Mouse (Mus musculus) forebrain, embryonic 15.5 days (tissue): ENCODE data around the gene Ptpn14. TPM values are rescaled to one million over a fixed set of nuclear protein-coding genes. Genes with fewer than 3 reads are reported as not detected.

Experiments used
- ATAC-seq: fragments of 200-750 bp; cut with Nextera tagmentation; replicated peaks from 2 replicates; pipeline ENCODE4 v1.8.0; 2017; ENCODE audit warnings: mild to moderate bottlenecking, moderate TSS enrichment, moderate library complexity
- H3K27ac ChIP-seq: fragments of 300-500 bp; sonication (generic); replicated peaks from 2 replicates; pipeline ENCODE4 v1.5.1; 2015; ENCODE audit warnings: mild to moderate bottlenecking, inconsistent platforms
- H3K27me3 ChIP-seq: fragments of 300-500 bp; sonication (generic); 2 replicates; pipeline ENCODE4 v1.6.1; 2015; ENCODE audit warnings: inconsistent platforms
- H3K36me3 ChIP-seq: fragments of 300-500 bp; sonication (generic); 2 replicates; pipeline ENCODE4 v1.6.1; 2015; ENCODE audit warnings: mild to moderate bottlenecking, inconsistent platforms
- H3K4me1 ChIP-seq: fragments of 300-500 bp; sonication (generic); 2 replicates; pipeline ENCODE4 v1.6.1; 2015; ENCODE audit warnings: inconsistent platforms
- H3K4me2 ChIP-seq: fragments of 300-500 bp; sonication (generic); replicated peaks from 2 replicates; pipeline ENCODE4 v1.6.1; 2015; ENCODE audit warnings: mild to moderate bottlenecking, inconsistent platforms
- H3K4me3 ChIP-seq: fragments of 300-500 bp; sonication (generic); 2 replicates; pipeline ENCODE4 v1.5.1; 2015; ENCODE audit warnings: mild to moderate bottlenecking, inconsistent platforms
- H3K9ac ChIP-seq: fragments of 300-500 bp; sonication (generic); replicated peaks from 2 replicates; pipeline ENCODE4 v1.6.1; 2015; ENCODE audit warnings: mild to moderate bottlenecking, inconsistent platforms
- H3K9me3 ChIP-seq: fragments of 300-500 bp; sonication (generic); 2 replicates; pipeline ENCODE4 v1.6.1; 2016; ENCODE audit warnings: inconsistent platforms
- WGBS: fragments of 180-500 bp; shearing (Covaris S2); methylation state at CpG from one replicate; pipeline ENCODE4 v1.1.7; 2015; ENCODE audit warnings: mixed read lengths; 5-methylcytosine and 5-hydroxymethylcytosine counted together
- polyA plus RNA-seq: library from polyadenylated mRNA; unstranded; fragments of >200 nt; fragmentation: Nextera tagmentation; extraction: Ambion mirVana; gene quantifications from 2 replicates; pipeline ENCODE4 v1.2.1, GENCODE M21; 2015

The Ptpn14 gene
- polyA plus RNA-seq, 1 experiment from 2014 or later, result 0.64 TPM

DNA sequence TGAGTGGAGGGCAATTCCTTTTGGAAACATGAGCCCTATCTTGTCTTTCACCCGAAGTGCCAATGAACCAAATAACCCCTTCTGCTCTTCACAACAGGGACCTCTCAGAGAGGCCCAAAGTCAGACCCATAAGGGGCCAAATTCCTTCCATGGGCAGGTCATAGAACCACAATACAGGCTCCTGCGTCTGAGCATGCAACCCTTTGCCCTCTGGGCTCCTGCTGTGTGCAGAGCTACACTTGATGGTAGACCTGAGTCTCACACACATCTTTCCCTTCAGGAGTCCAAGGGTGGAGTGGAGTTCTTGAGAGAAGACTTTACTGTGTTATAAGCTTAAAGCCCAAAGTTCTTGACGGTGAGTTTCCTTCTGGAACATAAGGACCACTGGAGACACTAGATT lies 51.2 kb downstream of the Ptpn14 start:
- Histone ChIP-seq H3K4me2 (no peak overlapping the region), H3K36me3 (no peaks in the 10 kb centered on the region), H3K4me1 (no peaks in the 10 kb centered on the region), H3K9me3 (no peaks in the 10 kb centered on the region), H3K9ac (no peak overlapping the region), H3K27ac (no peak overlapping the region), H3K27me3 (peaks cover 14% of the 10 kb centered on the region; the same call in 1 of the 2 replicates), H3K4me3 (no peak overlapping the region)
- ATAC-seq, result no peak
- 56% methylated on average over 3 of the region's 3 CpGs for WGBS

DNA sequence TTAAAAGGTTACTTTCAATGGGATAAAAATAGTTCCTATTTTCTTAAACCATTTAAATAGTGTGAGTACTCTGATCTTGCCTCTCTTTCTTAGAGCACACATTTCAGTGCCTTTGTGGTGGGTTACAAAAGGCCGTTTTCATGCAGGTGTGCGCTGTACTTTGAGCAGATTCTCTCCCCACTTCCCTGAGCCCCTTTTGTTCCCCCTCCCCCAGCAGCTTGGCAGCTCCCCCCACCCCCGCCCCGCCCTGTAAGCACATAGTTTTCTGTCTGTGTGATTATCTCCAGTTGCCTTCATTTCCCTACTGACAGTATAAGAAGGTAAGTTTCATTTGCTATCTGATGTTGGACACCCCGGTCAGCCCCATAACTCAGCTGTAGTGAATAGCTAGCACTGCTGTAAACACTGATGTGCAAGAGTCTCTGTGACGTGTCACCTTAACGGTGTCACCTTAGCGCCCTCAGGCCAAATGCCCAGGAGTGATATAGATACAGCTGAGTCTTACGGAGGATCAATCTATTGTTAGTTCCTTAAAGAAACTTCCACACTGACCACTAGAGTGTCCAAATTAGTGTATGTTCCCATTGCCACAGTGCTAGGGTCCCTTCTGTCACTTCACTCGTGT lies 53.8 kb downstream of the Ptpn14 start:
- ATAC-seq, result no peak
- H3K9ac ChIP-seq, result no peak overlapping the region
- H3K4me2 ChIP-seq, result no peak overlapping the region
- no peaks in the 10 kb centered on the region for H3K36me3 ChIP-seq
- peaks cover 35% of the 10 kb centered on the region for H3K27me3 ChIP-seq
- H3K4me3 ChIP-seq, result no peak overlapping the region
- H3K9me3 ChIP-seq, result no peaks in the 10 kb centered on the region
- 79% methylated on average over 10 of the region's 10 CpGs for WGBS
- H3K4me1 ChIP-seq, result no peaks in the 10 kb centered on the region
- H3K27ac ChIP-seq, result no peak overlapping the region

DNA sequence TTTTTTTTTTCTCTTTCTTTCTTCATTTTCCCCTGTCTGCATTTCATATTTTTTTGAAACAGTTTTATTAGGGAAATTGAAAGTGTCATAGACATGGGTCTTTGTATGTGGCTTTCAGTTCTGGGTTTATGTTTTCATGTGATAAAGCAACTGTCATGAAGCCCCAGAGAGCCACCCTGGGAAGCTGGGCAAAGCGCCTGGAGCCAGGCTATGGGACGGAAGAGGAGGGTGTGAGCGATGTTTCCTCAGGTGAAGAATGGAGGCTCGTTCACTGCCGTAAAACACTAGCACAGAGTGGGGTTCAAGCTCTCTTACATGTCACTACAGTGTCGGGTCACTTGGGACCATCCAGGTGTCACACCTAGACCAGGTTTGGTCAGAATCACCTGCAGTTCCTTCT lies 54.6 kb downstream of the Ptpn14 start:
- Histone ChIP-seq H3K36me3 (no peaks in the 10 kb centered on the region), H3K9ac (no peak overlapping the region), H3K4me1 (peaks cover 5% of the 10 kb centered on the region; the same call in 1 of the 2 replicates), H3K4me2 (no peak overlapping the region), H3K27me3 (peaks cover 43% of the 10 kb centered on the region), H3K9me3 (no peaks in the 10 kb centered on the region), H3K27ac (no peak overlapping the region), H3K4me3 (no peak overlapping the region)
- 87% methylated on average over 6 of the region's 6 CpGs for WGBS
- no peak for ATAC-seq

DNA sequence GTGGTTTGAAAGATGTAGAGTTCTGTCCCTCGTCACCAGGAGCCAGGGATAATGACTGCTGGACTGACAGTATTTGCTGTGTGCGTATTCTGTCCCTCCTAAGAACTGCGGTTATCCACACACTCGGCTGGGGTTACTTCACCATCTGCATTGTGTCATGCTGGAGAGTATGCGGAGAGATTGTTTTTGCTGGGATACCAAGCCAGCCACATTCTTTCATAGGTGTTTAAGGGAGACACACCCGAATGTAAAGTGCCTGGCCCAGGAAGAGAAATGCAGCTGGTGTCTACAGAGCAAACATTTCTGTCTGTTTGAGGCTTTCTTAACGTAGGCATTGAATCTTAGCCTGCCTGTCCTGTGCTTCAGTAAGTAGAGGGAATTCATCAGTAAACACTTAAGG lies 56.4 kb downstream of the Ptpn14 start:
- no peak overlapping the region for H3K4me3 ChIP-seq
- WGBS, result 80% methylated on average over 7 of the region's 7 CpGs

DNA sequence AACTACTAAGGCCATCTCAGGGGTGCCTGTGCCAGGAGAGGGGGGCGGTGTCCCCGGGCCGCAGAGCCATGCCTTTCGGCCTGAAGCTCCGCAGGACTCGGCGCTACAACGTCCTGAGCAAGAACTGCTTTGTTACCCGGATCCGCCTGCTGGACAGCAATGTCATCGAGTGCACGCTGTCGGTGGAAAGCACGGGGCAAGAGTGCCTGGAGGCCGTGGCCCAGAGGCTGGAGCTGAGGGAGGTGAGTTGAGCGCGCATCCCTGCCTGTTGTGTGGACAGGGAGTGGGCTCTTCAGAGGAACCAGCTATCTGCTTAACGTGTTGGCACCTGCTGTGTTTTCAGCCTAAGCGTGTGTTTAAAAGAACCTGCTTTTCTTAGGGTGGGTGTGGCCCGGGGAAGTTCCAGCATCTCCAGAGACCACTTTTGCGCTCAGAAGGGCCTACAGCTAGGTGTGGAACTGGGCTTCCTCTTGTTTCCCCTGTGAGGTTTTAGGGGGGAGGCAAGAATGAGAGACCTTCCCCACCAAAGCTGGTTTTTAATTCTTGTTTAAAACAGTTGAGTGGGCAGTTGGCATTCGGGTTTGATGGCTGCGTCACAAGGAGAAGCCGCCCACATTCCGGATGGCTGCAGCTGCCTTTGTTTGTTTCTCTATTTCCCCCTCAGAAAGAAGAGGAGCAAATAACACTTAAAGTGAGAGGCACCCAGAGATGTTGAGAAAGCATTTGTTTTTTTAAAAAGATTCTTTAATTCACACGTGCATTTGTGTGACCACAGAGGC lies 58.8 kb downstream of the Ptpn14 start:
- no peaks in the 10 kb centered on the region for H3K36me3 ChIP-seq
- no peak for ATAC-seq
- 52% methylated on average over 26 of the region's 26 CpGs for WGBS
- H3K4me2 ChIP-seq, result no peak overlapping the region
- no peaks in the 10 kb centered on the region for H3K9me3 ChIP-seq
- no peak overlapping the region for H3K9ac ChIP-seq
- no peak overlapping the region for H3K4me3 ChIP-seq
- H3K4me1 ChIP-seq, result peaks cover 14% of the 10 kb centered on the region
- peaks cover 64% of the 10 kb centered on the region for H3K27me3 ChIP-seq
- no peak overlapping the region for H3K27ac ChIP-seq

More for the DNA sequence above, 56.4 kb downstream of the Ptpn14 start:
- Histone ChIP-seq H3K27ac (no peak overlapping the region), H3K27me3 (peaks cover 59% of the 10 kb centered on the region), H3K4me1 (peaks cover 5% of the 10 kb centered on the region; the same call in 1 of the 2 replicates), H3K36me3 (no peaks in the 10 kb centered on the region), H3K9me3 (no peaks in the 10 kb centered on the region), H3K4me2 (no peak overlapping the region), H3K9ac (no peak overlapping the region)
- ATAC-seq, result no peak

DNA sequence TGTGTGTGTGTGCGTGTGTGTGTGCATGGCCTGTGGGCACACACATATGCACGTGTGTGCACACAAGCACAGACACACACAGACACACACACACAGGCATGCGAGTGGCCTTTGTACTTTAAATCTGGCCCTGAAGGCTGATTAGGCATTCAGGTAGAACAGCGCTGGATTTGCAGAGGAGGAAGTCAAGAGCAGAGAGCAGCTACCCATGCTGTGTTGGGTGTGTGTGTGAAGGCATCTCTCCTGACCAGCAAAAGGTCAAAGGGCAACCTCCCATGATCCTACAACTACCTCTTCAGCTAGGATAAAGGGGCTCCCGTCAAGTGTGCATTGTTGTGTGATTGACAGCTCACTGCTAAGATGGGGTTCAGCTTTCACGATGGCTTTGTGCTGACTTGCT lies 61.5 kb downstream of the Ptpn14 start:
- no peak for ATAC-seq
- Histone ChIP-seq H3K9me3 (no peaks in the 10 kb centered on the region), H3K4me1 (peaks cover 19% of the 10 kb centered on the region), H3K27me3 (peaks cover 68% of the 10 kb centered on the region), H3K9ac (no peak overlapping the region), H3K4me3 (no peak overlapping the region), H3K36me3 (no peaks in the 10 kb centered on the region), H3K4me2 (no peak overlapping the region), H3K27ac (no peak overlapping the region)
- WGBS, result 19% methylated on average over 6 of the region's 6 CpGs

DNA sequence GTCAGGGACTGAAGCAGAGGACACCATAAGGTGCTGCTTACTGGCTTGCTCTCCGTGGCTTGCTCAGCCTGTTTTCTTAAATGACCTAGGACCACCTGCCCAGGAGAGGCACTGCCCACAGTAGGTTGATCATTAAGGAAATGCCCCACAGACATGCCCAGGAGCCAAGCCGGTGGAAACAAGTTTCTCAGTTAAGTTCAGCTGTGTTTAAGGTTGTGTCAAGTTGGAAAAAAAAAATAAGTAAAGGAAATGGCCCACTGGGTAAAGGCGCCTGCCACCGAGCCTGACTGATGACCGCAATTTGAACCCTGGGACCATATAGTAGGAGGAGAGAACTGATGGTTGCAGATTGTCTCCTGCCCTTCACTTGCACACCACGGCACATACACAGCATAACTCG lies 62.6 kb downstream of the Ptpn14 start:
- no peaks in the 10 kb centered on the region for H3K9me3 ChIP-seq
- peaks cover 19% of the 10 kb centered on the region for H3K4me1 ChIP-seq
- WGBS, result 78% methylated on average over 7 of the region's 7 CpGs
- no peaks in the 10 kb centered on the region for H3K36me3 ChIP-seq
- H3K27me3 ChIP-seq, result peaks cover 71% of the 10 kb centered on the region
- H3K4me3 ChIP-seq, result no peak overlapping the region
- H3K27ac ChIP-seq, result no peak overlapping the region
- H3K4me2 ChIP-seq, result no peak overlapping the region
- no peak for ATAC-seq
- no peak overlapping the region for H3K9ac ChIP-seq

DNA sequence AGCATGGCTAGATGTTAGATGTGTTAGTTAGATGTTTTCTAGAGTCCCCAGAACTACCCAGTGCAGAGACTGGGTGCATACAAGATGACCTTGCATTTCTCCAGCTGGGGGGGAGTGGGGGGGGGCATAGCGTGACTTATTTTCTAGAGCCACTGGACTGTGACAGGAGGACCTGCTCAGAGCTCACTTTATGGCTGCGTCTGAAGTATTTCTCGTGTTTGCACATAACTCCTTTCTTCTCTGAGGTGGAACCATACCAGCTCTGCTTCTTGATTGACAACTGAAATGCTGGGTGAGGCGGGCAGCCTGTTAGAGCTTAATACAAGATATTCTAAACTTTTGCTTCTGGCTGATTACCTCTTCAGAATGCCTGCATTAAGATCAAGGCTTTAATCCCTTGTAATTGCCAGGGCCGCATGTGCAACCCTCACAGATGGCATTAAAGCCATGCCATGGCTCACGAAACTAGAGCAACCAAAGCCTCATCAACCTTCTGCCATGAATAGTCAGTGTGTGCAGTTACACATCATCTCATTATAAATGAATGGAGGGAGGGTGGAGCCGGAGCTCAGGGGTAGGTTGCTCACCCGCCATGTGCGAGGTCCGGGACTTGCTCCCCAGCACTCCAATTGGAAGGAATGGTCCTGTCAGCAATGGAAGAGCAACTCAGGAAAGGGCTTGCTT lies 63.6 kb downstream of the Ptpn14 start:
- H3K4me1 ChIP-seq, result peaks cover 19% of the 10 kb centered on the region
- H3K9ac ChIP-seq, result no peak overlapping the region
- ATAC-seq, result peak; percentile 93
- peaks cover 71% of the 10 kb centered on the region for H3K27me3 ChIP-seq
- H3K36me3 ChIP-seq, result no peaks in the 10 kb centered on the region
- H3K4me3 ChIP-seq, result no peak overlapping the region
- 12% methylated on average over 10 of the region's 10 CpGs for WGBS
- no peak overlapping the region for H3K27ac ChIP-seq
- H3K9me3 ChIP-seq, result no peaks in the 10 kb centered on the region
- H3K4me2 ChIP-seq, result no peak overlapping the region

DNA sequence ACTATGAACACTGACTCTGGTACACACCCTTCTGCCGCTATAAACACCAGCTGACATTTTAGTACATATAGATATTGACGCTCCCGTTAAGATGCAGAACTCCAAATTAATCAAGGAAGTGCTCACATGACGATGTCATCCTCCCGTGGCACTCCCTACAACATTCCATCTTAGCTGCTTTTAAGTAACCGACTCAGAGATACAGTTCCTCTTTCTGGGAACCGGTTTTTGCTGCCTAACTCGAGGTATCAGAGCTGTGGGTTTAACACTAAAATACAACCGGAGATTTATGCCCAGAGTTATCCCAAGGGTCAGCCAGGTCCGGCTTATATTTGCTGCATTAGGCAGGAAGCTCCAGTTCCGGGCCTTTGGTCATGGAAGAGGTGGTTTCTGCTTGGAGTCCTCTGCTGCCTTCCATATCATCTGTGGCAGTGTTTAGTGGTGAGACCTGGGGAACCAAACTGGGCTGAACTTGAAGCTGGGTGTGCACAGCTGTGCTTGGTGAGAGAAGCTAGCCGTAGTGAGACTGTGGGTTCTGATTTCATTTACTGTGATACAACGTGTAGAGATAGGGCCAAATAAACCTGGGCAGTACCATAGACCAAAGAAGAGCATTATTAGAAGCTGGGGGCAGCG lies 64.6 kb downstream of the Ptpn14 start:
- H3K36me3 ChIP-seq, result no peaks in the 10 kb centered on the region
- H3K4me2 ChIP-seq, result no peak overlapping the region
- no peak overlapping the region for H3K27ac ChIP-seq
- no peak for ATAC-seq
- no peak overlapping the region for H3K9ac ChIP-seq
- H3K9me3 ChIP-seq, result no peaks in the 10 kb centered on the region
- H3K4me3 ChIP-seq, result no peak overlapping the region
- H3K27me3 ChIP-seq, result peaks cover 71% of the 10 kb centered on the region
- WGBS, result 75% methylated on average over 14 of the region's 14 CpGs
- H3K4me1 ChIP-seq, result peaks cover 14% of the 10 kb centered on the region

DNA sequence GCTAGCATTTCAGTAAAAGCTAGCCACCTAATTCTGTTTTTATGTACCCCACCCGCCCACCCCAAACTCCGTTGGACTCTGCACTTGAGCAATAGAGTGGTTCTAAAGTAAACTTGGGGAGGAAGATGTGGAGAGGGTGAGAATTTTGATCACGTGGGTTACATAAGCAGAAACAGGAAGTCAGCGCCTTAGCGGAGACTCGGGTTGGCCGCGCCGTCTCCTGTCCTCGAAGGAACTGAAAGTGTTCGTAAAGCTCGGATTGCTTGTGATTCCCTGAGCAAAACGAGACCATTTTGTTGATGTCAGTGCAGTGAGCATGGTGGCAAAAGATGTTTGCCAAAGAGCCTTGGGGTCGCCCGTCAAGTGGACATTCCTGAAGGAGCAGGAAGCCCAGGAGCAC lies 70.9 kb downstream of the Ptpn14 start:
- Histone ChIP-seq H3K4me2 (no peak overlapping the region), H3K9me3 (no peaks in the 10 kb centered on the region), H3K36me3 (no peaks in the 10 kb centered on the region), H3K27me3 (peaks cover 45% of the 10 kb centered on the region; the same call in 1 of the 2 replicates), H3K4me1 (no peaks in the 10 kb centered on the region), H3K4me3 (no peak overlapping the region), H3K9ac (no peak overlapping the region), H3K27ac (no peak overlapping the region)
- WGBS, result 87% methylated on average over 15 of the region's 15 CpGs
- ATAC-seq, result no peak

DNA sequence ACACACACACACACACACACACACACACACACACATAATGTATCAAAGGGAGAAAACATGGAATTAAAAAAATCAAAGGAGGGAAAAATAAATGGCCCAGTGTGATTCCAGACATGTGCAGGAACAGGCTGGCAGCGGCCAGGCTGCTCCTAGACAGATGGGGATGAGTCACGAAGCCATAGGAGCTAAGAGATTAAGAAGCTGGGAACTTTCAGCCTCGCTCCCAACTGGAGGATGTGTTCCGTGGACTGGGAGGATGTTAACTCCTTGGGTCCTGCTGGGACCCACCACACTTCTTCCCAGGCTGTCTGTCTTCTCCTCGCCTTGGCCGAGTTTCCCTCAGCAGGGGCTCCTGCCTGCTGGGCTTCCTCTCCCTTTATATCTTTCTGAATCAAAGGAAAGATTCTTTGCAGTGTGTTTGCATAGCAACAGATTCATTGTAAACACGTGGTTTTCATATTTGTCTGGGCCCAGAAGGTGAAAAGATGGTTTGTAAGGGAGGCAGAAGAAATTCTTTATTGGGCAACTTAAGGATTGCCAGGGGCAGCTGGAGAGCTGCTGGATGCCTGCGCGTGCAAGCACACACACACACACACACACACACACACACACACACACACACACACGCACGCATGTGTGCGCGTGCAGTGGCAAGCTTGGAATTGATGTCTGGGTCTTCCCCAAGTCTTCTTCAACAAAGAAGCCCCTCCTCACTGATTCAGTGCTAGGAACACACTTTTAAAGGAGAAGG lies 72.3 kb downstream of the Ptpn14 start:
- peaks cover 32% of the 10 kb centered on the region; the same call in 1 of the 2 replicates for H3K27me3 ChIP-seq

More for the DNA sequence above, 72.3 kb downstream of the Ptpn14 start:
- H3K9ac ChIP-seq, result no peak overlapping the region
- no peaks in the 10 kb centered on the region for H3K36me3 ChIP-seq
- no peak overlapping the region for H3K4me2 ChIP-seq
- H3K27ac ChIP-seq, result no peak overlapping the region
- 52% methylated on average over 12 of the region's 13 CpGs for WGBS
- ATAC-seq, result no peak
- H3K4me3 ChIP-seq, result no peak overlapping the region
- H3K9me3 ChIP-seq, result no peaks in the 10 kb centered on the region
- H3K4me1 ChIP-seq, result no peaks in the 10 kb centered on the region
